Mouse (Mus musculus): ENCODE measurements around the gene Galt. TPM values are rescaled to one million over a fixed set of nuclear protein-coding genes. Genes with fewer than 3 reads are reported as not detected.
"Not testable (repeated sequence)": the region's sequence is repeated elsewhere in the genome, so short reads cannot be mapped to it uniquely, and the experiment has no call there.

Galt gene
- polyA plus RNA-seq, 1 experiment from 2014 or later, result 37.5 TPM

DNA sequence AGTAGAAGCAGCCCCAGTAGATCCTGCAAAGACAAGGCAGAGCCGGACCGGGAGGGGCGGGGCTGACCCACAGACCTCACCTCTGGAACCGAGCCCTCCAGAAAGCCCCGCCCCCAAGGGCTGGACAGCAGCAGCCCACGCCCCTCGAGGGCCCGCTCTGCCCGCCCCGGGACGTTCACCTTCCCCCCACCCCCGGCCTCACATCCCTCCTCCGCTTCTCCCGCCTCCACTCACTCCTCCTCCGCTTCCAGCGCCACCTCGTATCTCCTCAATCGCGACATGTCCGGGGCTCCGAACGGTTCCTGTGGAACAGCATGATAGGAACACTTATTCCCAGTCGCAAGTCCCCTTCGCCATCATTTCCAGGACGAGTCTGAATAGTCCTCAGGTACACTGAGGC lies 18.5 kb downstream of the Galt start:
- H3K9me3 ChIP-seq (replicated peaks; ENCODE audit: control insufficient read depth, low read length); H3K36me3 ChIP-seq (replicated peaks; ENCODE audit: control insufficient read depth, insufficient read depth, low read depth, low read length); H3K9ac ChIP-seq (replicated peaks; ENCODE audit: low read length); H3K4me1 ChIP-seq (ENCODE audit: control insufficient read depth, insufficient read depth, low read length); H3K27me3 ChIP-seq (ENCODE audit: control insufficient read depth, insufficient read depth, low read length); ATAC-seq (replicated peaks; ENCODE audit: insufficient number of reproducible peaks, low FRiP score, low TSS enrichment, low read depth); H3K27ac ChIP-seq (replicated peaks; ENCODE audit: low read depth, low read length): not testable (repeated sequence)
- Histone ChIP-seq H3K4me3 (ENCODE audit: low read depth, low read length) (peak overlapping the region; percentile 24), H3K4me2 (ENCODE audit: low read depth, low read length) (peak overlapping the region; percentile 32)
- WGBS, result under 1% methylated on average over 18 of the region's 25 CpGs
- DNase-seq (ENCODE audit: low spot score), result peak; percentile 70

DNA sequence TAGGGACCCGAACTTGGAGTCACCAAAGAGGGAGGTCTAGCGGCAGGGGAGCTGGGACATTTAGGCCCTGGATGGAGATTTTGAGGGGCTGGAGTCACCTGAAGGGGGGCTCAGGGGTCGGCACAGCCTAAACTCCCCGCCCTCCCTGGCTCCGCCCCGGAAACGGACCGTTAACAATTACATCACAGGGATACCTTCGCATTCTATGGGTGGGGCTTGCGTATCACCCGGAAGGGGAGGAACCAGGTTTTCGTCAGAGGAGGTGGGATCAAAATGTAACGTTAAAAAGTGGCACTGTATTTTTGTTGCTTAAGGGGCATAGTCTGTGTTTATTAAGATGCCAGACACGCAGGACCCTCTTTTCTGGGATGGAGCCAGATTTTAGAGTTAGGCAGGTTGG lies 19.0 kb downstream of the Galt start, which contains the start of gene Ccl27a:
Gene Ccl27a (minus strand): TSS at position 246 of the 400 bp plus-strand sequence.
- not testable (repeated sequence) for H3K9ac ChIP-seq (replicated peaks; ENCODE audit: low read length); H3K27ac ChIP-seq (replicated peaks; ENCODE audit: low read depth, low read length); H3K9me3 ChIP-seq (replicated peaks; ENCODE audit: control insufficient read depth, low read length); H3K4me1 ChIP-seq (ENCODE audit: control insufficient read depth, insufficient read depth, low read length); ATAC-seq (replicated peaks; ENCODE audit: insufficient number of reproducible peaks, low FRiP score, low TSS enrichment, low read depth); H3K27me3 ChIP-seq (ENCODE audit: control insufficient read depth, insufficient read depth, low read length); H3K36me3 ChIP-seq (replicated peaks; ENCODE audit: control insufficient read depth, insufficient read depth, low read depth, low read length)
- Histone ChIP-seq H3K4me3 (ENCODE audit: low read depth, low read length) (peak within 1 kb of the TSS; percentile 24), H3K4me2 (ENCODE audit: low read depth, low read length) (peak within 1 kb of the TSS; percentile 32)
- DNase-seq (ENCODE audit: low spot score), result peak; percentile 92
- WGBS, result under 1% methylated on average over 11 of the region's 14 CpGs

DNA sequence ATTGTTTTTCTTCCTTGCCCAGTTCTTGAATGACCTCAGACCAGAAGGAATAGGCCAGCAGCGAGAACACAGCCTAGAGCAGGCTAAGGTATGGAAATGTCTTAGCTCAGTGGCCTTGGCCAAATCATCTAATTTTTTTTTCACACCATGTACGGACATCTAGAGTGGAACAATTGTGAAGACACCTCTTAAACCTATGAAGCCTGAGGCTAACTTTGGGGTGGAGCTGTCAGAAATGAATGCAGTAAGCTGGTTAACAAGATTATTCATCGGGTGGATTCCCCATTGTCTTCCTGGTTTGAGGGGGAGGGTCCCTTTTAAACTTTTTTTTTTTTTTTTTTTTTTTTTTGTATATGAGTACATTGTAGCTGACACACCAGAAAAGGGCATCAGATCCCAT lies 19.5 kb downstream of the Galt start:
- WGBS, result 62% methylated on average over 3 of the region's 3 CpGs
- not testable (repeated sequence) for H3K27ac ChIP-seq (replicated peaks; ENCODE audit: low read depth, low read length); H3K9me3 ChIP-seq (replicated peaks; ENCODE audit: control insufficient read depth, low read length)

DNA sequence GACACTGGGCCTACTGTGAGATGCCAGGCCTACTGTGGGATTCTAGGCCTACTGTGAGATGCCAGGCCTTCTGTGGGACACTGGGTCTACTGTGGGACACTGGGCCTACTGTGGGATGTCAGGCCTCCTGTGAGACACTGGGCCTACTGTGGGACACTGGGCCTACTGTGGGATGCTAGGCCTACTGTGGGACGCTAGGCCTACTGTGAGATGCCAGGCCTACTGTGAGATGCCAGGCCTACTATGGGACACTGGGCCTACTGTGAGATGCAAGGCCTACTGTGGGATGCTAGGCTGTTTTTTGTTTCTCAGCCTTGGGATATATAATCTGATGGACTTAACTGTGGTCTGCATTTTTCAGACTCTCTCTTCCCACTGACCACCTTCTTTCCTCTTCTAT lies 20.8 kb downstream of the Galt start:
- H3K9ac ChIP-seq (replicated peaks; ENCODE audit: low read length); H3K36me3 ChIP-seq (replicated peaks; ENCODE audit: control insufficient read depth, insufficient read depth, low read depth, low read length); H3K4me3 ChIP-seq (ENCODE audit: low read depth, low read length); DNase-seq (ENCODE audit: low spot score); H3K9me3 ChIP-seq (replicated peaks; ENCODE audit: control insufficient read depth, low read length); H3K27ac ChIP-seq (replicated peaks; ENCODE audit: low read depth, low read length); H3K4me1 ChIP-seq (ENCODE audit: control insufficient read depth, insufficient read depth, low read length); ATAC-seq (replicated peaks; ENCODE audit: insufficient number of reproducible peaks, low FRiP score, low TSS enrichment, low read depth); H3K27me3 ChIP-seq (ENCODE audit: control insufficient read depth, insufficient read depth, low read length); H3K4me2 ChIP-seq (ENCODE audit: low read depth, low read length): not testable (repeated sequence)
- 86% methylated on average over 1 of the region's 1 CpGs for WGBS

More for the DNA sequence above, 19.5 kb downstream of the Galt start:
- not testable (repeated sequence) for H3K9ac ChIP-seq (replicated peaks; ENCODE audit: low read length); H3K36me3 ChIP-seq (replicated peaks; ENCODE audit: control insufficient read depth, insufficient read depth, low read depth, low read length); ATAC-seq (replicated peaks; ENCODE audit: insufficient number of reproducible peaks, low FRiP score, low TSS enrichment, low read depth); DNase-seq (ENCODE audit: low spot score); H3K4me3 ChIP-seq (ENCODE audit: low read depth, low read length); H3K4me1 ChIP-seq (ENCODE audit: control insufficient read depth, insufficient read depth, low read length); H3K27me3 ChIP-seq (ENCODE audit: control insufficient read depth, insufficient read depth, low read length)
- H3K4me2 ChIP-seq (ENCODE audit: low read depth, low read length), result peak overlapping the region; percentile 2; the same call in 1 of the 2 replicates

DNA sequence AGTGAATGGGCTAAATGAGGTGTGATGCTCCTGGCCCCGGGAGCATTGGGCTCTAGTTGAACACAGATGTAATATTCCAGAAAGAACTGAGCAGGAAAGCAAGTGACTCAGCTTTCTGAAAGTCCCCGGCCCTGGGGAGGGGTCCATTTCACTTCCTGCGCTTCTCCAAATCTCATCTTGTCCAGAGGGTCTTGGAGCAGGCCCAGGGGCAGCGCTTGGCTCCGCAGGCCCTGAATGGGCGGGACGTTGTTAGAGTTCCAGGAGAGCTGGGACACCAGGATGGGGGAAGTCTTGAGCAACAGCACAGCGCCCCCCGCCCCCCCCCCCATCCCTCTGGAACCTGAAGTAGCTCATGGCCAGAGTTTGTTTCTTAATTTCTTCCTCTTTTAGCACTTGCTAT lies 26.2 kb downstream of the Galt start:
- not testable (repeated sequence) for H3K27ac ChIP-seq (replicated peaks; ENCODE audit: low read depth, low read length); H3K9me3 ChIP-seq (replicated peaks; ENCODE audit: control insufficient read depth, low read length); H3K4me3 ChIP-seq (ENCODE audit: low read depth, low read length); H3K9ac ChIP-seq (replicated peaks; ENCODE audit: low read length); DNase-seq (ENCODE audit: low spot score); H3K27me3 ChIP-seq (ENCODE audit: control insufficient read depth, insufficient read depth, low read length); H3K36me3 ChIP-seq (replicated peaks; ENCODE audit: control insufficient read depth, insufficient read depth, low read depth, low read length); H3K4me2 ChIP-seq (ENCODE audit: low read depth, low read length); H3K4me1 ChIP-seq (ENCODE audit: control insufficient read depth, insufficient read depth, low read length); ATAC-seq (replicated peaks; ENCODE audit: insufficient number of reproducible peaks, low FRiP score, low TSS enrichment, low read depth)
- 15% methylated on average over 7 of the region's 9 CpGs for WGBS

DNA sequence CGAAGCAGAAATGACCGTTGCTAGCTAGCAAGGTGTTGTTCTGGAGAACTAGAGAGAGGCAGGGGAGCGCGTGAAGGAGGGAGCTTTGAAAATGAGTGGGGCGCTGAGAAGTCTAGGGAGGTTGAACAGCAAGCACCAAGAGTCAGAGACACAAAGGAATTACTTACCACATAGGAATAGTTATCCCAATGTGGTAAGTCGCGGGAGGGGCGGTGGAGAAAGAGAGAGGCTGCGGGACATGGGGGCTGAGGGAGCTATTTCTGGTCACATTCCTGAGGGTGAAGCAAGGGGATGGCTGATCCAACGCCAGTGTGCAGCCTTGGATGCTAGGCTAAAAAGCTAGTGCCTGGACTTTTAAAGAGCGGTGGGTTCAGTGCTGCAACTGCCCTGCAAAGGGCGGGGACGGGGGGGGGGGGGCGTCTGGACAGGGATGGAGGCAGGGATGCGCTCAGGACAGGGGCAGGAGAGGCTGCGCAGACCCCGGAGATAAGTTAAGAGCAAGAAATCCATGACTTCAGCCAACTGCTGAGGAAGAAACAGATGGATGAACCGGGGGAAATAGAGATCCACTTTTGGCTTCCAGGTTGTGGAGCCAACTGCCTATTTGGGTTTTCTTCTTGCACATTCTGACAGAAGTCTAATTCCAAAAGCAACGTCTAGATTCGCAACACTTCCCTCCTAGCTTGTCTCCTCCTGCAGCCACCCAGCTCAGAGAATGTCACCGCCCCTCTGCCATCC lies 26.9 kb downstream of the Galt start:
- not testable (repeated sequence) for H3K4me2 ChIP-seq (ENCODE audit: low read depth, low read length); H3K4me1 ChIP-seq (ENCODE audit: control insufficient read depth, insufficient read depth, low read length); H3K9me3 ChIP-seq (replicated peaks; ENCODE audit: control insufficient read depth, low read length); DNase-seq (ENCODE audit: low spot score); H3K4me3 ChIP-seq (ENCODE audit: low read depth, low read length); H3K36me3 ChIP-seq (replicated peaks; ENCODE audit: control insufficient read depth, insufficient read depth, low read depth, low read length); H3K27me3 ChIP-seq (ENCODE audit: control insufficient read depth, insufficient read depth, low read length); ATAC-seq (replicated peaks; ENCODE audit: insufficient number of reproducible peaks, low FRiP score, low TSS enrichment, low read depth); H3K27ac ChIP-seq (replicated peaks; ENCODE audit: low read depth, low read length); H3K9ac ChIP-seq (replicated peaks; ENCODE audit: low read length)
- 20% methylated on average over 17 of the region's 21 CpGs for WGBS

DNA sequence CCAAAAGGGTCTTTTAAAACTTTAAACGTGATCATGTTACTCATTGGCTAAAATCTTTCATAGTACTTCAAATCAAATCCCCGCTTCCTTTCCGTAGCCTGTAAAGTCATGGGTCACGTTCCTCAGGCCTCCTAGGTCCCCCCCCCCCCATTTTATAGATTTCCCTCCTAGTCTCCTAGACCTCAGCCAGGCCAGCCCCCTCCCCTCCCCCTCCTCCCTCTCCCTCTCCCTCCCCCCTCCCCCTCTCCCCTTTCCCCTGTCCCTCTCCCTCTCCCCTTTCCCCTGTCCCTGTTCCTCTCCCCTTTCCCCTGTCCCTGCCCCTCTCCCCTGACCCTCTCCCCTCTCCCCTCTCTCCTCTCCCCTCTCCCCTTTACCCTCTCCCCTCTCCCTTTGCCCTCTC lies 27.7 kb downstream of the Galt start:
- H3K9ac ChIP-seq (replicated peaks; ENCODE audit: low read length); H3K9me3 ChIP-seq (replicated peaks; ENCODE audit: control insufficient read depth, low read length); H3K27ac ChIP-seq (replicated peaks; ENCODE audit: low read depth, low read length); ATAC-seq (replicated peaks; ENCODE audit: insufficient number of reproducible peaks, low FRiP score, low TSS enrichment, low read depth); H3K4me3 ChIP-seq (ENCODE audit: low read depth, low read length); H3K4me1 ChIP-seq (ENCODE audit: control insufficient read depth, insufficient read depth, low read length); H3K4me2 ChIP-seq (ENCODE audit: low read depth, low read length); DNase-seq (ENCODE audit: low spot score); H3K36me3 ChIP-seq (replicated peaks; ENCODE audit: control insufficient read depth, insufficient read depth, low read depth, low read length); H3K27me3 ChIP-seq (ENCODE audit: control insufficient read depth, insufficient read depth, low read length): not testable (repeated sequence)
- WGBS, result 16% methylated on average over 4 of the region's 4 CpGs

DNA sequence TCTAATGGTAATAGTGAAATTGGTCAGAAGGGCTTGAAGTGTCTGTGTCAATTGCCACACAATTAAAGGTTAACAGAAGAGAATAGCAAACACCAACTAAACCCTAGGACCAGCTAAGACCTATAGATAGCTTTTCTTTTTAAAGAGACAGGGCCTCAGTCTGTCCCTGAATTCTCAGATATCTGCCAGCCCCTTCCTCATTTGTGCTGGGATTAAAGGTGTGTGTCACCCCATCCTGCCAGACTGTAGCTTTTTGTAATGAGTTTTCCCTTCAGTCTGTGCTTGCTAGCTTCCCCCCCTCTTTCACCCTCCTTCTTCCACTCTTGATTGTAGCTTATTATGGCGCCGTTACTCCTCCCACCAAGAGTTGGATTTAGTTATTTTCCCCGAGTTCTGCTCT lies 28.2 kb downstream of the Galt start:
- H3K9me3 ChIP-seq (replicated peaks; ENCODE audit: control insufficient read depth, low read length); H3K4me1 ChIP-seq (ENCODE audit: control insufficient read depth, insufficient read depth, low read length); H3K36me3 ChIP-seq (replicated peaks; ENCODE audit: control insufficient read depth, insufficient read depth, low read depth, low read length); H3K27me3 ChIP-seq (ENCODE audit: control insufficient read depth, insufficient read depth, low read length); H3K4me3 ChIP-seq (ENCODE audit: low read depth, low read length); H3K4me2 ChIP-seq (ENCODE audit: low read depth, low read length); DNase-seq (ENCODE audit: low spot score); H3K27ac ChIP-seq (replicated peaks; ENCODE audit: low read depth, low read length); H3K9ac ChIP-seq (replicated peaks; ENCODE audit: low read length); ATAC-seq (replicated peaks; ENCODE audit: insufficient number of reproducible peaks, low FRiP score, low TSS enrichment, low read depth): not testable (repeated sequence)
- 37% methylated on average over 3 of the region's 3 CpGs for WGBS
